Mouse (Mus musculus): ENCODE data around the gene Dpf1.

Gene Dpf1

DNA sequence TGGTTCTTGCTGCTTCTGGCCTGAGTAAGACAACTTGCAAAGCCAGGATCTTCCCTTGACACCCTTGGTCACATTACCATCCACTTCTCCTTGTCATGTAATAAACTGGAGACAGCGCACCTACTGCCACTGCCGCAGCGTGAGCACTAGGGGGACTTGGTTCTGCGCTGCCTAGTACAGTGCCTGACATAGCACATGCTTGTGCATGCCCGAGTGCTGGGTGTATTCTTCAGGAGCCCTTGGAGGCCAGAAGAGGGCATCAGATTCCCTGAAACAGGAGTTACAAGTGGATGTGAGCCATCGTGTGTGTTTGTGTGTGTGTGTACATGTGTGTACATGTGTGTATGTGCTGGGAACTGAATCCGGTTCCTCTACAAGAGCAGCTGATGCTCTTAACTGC, 16.3 kb upstream of the Dpf1 start:
- in situ Hi-C loops (cut with MboI; ENCODE audit: unreplicated experiment in 2 of 2), result loop anchor here in 1 of 2 experiments (5.0 kb wide), 1 partner anchor 160 kb away; the partner anchor contains the start of gene Ryr1

DNA sequence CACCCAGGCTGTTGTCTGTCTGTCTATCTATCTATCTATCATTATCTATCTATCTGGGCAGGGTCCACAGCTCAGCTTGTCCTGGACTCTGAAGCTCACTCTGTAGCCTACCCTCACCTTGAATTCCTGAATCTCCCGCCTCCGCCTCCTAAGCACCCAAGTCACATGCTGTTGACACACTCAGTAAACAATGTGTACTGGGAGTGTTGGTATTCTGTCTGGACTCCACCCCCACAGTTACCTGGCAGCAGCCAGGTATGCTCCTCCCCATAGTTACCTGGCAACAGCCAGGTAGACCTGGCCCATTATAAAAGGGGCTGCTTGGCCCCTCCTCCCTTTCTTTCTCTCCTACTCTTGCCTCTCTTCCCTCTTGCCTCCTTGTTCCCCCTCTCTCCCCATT, 15.7 kb upstream of the Dpf1 start:
- in situ Hi-C loops (cut with MboI; ENCODE audit: unreplicated experiment in 2 of 2), result loop anchor here in 1 of 2 experiments (5.0 kb wide), 1 partner anchor 161 kb away; the partner anchor contains the start of gene Ryr1

DNA sequence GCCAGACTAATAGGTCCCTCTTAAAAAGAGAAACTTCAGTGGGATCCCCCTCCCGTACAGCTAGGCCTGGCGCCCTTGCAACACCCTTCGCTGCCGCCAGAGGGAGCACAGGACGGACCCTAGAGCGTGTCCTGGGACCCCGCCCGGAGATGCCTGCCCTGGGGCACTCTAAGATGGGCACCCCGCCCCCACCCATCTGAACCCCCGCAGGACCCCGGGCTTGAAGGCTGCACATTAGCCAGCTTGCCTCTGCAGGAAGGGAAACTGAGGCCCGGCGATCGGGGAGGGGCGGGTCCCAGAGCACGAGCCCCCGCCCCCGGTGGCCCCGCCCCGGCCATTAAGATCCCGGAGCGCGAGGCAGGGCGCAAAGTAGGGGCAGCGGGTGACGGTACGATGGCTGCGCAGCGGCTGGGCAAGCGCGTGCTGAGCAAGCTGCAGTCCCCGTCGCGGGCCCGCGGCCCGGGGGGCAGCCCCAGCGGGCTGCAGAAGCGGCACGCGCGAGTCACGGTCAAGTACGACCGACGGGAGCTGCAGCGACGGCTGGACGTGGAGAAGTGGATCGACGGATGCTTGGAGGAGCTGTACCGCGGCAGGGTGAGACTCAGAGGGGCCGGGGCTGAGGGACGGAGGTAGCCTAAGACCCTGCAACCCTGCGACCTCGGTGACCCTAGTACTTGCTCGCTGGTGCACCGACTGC, 14.7 kb upstream of the Dpf1 start, which contains the start of gene Ppp1r14a:
TSS of gene Ppp1r14a (plus strand) at position 367 of the 697 bp plus-strand sequence.
- in situ Hi-C loops (cut with MboI; ENCODE audit: unreplicated experiment in 2 of 2), result loop anchor here in 1 of 2 experiments (5.0 kb wide), 1 partner anchor 162 kb away; the partner anchor contains the start of gene Ryr1

DNA sequence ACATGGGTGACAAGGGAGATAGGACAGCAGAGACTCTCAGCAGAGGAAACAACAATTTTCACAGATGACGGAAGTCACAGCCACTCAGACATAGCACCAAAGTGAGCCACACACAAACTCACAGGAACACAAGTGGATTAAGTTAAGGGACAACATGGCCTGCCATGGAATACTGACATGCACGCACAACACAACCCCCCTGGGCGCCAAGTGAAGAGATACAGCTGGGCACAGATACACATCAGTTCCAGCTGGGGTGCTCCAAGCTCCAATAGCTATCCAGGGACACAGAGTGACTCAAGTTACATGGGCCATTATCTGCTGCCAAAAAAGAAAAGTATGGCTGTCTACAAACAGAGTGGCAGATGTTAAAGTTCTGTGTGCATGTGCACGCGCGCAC, 13.9 kb upstream of the Dpf1 start:
- in situ Hi-C loops (cut with MboI; ENCODE audit: unreplicated experiment in 2 of 2), result loop anchor here (5.0 to 10.0 kb wide), 4 partner anchors 43 to 238 kb away; partner anchors contain the start of genes 2200002D01Rik (in 2 of the 2) and Ryr1 (in 1 of the 2)

DNA sequence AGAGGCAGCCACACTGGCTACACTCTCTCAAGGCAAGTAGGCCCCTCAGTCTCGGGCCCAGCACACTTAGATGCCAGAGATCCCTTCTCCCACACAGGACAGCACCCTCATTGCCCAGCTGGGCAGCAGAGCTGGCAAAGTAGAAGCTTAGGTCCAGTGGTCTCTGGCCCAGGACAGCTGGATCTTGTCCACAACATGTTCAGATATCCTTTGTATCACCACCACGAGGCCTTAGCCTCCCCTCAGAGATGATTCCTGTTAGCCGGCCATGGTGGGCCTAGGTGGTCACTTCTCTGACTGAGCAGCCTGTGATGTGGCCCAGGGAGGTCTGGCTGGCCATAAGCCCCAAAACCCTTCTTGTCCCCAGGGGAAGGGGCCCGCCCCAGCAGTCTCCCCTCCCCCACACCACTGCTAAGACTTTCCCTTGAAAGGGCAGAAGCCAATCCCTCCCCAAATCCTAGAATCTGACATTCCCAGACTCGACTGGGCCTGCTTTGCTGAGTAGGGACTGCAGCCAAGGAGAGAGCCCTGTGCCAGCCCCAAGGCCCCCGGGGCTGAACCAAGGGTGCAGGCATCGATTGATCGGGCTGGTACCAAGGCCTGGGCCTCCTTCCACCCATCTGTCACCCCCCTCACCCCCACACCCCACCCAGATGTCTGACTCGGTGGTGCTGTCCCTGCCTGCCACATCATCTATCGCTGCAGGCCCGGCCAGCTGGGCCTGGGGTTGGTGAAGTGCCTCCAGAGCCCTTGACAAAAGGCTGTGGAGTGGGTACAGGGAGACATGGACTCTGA, 12.9 kb upstream of the Dpf1 start:
- in situ Hi-C loops (cut with MboI; ENCODE audit: unreplicated experiment in 2 of 2), result loop anchor here (5.0 to 10.0 kb wide), 3 partner anchors 44 to 239 kb away; partner anchors contain the start of gene 2200002D01Rik (in 2 of the 2)

GRCm38 (mm10) chr7:29291616-29292457, 11.9 kb upstream of the Dpf1 start:
- in situ Hi-C loops (cut with MboI; ENCODE audit: unreplicated experiment in 2 of 2), result loop anchor here (5.0 to 10.0 kb wide), 3 partner anchors 45 to 240 kb away; partner anchors contain the start of gene 2200002D01Rik (in 2 of the 2)

DNA sequence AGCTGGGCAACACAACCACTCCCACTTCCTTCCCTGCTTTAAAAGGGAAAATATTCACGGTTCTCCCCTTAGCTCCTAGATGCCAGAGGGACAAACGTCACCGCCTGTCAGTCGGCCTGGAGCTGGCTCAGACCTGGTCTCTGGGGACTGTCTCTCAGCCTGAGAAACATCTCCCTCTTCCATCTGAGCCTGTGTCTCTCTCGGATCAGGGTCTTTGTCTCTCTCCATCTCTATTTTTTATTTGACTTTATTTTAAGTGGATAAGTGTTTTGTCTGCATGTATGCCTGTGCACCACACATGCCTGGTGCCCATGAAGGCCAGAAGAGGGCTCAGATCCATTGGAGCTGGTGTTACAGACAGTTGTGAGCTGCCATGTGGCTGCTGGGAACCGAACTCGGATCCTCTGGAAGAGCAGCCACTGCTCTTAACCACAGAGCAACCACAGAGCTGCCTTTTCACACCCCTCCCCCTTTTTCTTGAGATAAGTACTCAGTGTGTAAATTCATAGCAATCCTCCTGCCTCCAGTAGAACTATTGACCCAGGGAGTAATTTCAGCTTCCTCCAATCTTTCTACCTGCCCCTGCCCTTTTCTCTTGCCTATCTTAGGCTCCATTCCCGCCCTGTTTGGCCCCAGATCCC, 11.2 kb upstream of the Dpf1 start:
- in situ Hi-C loops (cut with MboI; ENCODE audit: unreplicated experiment in 2 of 2), result loop anchor here (5.0 to 10.0 kb wide), 3 partner anchors 45 to 240 kb away; partner anchors contain the start of gene 2200002D01Rik (in 2 of the 2)

- in situ Hi-C loops (cut with MboI; ENCODE audit: unreplicated experiment in 2 of 2), result loop anchor here (5.0 to 10.0 kb wide), 3 partner anchors 46 to 241 kb away; partner anchors contain the start of gene 2200002D01Rik (in 2 of the 2)
These were observed 10.4 kb upstream of the Dpf1 start for GRCm38 (mm10) chr7:29293131-29294065.

- in situ Hi-C loops (cut with MboI; ENCODE audit: unreplicated experiment in 2 of 2), result loop anchor here (5.0 to 10.0 kb wide), 3 partner anchors 47 to 242 kb away; partner anchors contain the start of gene 2200002D01Rik (in 2 of the 2)
These were observed 9.5 kb upstream of the Dpf1 start for GRCm38 (mm10) chr7:29294111-29294761.

DNA sequence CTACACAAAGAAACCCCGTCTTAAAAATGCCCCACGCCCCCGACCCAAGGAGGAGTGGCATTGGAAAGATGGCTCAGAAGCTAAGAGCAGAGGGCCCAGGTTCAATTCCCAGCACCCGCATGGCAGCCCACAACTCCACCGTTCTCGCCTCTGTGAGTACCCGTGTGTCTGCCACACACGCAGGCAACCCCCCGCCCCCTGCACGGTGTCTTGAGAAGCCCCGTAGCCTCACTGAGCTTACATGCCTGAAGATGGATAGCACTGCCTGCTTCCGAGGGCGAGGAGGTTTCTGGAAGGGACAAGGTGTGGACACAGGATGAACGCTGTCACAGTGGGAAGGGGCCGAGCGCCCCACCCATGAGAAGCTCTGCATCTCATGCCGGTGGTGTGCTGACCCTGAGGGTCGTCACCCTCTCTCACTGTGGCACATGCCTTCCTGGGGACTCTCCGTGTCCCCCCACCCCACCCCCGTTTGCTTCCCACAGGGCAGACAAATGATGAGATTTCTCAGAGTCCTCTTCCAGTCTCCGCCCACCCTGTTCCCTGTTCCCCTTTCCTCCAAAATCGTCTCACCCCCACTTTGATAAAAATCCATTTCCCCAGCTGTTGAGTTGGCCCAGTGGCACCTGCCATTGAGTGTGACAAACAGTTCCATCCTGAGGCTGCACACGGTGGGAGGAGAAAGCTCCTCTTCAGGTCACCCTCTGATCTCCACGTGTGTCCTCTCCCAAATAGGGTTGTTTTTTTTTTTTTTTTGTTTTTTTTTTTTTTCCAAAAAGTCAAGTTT, 7.7 kb upstream of the Dpf1 start:
- in situ Hi-C loops (cut with MboI; ENCODE audit: unreplicated experiment in 2 of 2), result loop anchor here in 1 of 2 experiments (10.0 kb wide), 1 partner anchor 241 kb away; no protein-coding TSS in a partner anchor

DNA sequence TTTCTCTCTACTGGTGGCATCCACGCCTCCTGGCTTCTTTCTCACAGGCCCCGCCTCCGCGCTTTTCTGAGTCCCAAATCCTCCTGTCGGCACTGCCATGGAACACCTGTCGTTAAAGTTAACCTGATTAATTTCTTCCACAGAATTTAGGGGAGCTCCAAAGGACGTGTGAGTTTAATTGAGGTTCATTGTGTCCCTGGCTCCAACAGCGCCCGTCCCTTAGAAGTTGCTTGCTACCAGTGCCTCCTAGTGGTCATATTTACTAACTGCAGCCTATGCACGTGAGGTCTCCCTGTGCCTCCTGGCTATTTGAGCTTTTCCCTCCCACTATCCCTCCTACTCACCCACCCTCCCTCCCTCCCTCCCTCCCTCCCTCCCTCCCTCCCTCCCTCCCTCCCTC, 6.8 kb upstream of the Dpf1 start:
- in situ Hi-C loops (cut with MboI; ENCODE audit: unreplicated experiment in 2 of 2), result loop anchor here in 1 of 2 experiments (10.0 kb wide), 1 partner anchor 242 kb away; no protein-coding TSS in a partner anchor

DNA sequence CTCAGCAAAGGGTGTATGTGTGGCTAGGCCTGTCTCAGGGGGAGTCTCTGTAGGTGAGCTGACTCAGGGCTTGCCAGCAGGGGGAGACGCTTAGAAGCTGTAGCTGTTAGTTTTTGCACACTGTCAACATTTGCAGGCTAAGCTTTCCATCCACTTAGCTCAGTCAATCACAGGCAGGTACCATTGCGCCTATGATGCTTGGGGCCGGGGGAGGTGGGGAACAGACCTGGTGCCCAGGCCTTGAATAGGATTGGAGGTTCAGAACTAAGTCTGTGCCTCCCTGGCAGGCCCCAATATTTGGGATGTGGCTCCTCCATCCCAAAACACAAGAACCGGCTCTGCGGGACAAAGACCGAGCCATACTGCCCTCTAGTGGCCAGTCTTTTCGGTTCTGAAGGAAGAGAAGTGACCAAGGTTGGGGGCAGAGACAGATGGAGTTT, 2.6 kb upstream of the Dpf1 start:
- in situ Hi-C loops (cut with MboI; ENCODE audit: unreplicated experiment in 2 of 2), result loop anchor here (5.0 to 25.0 kb wide), 3 partner anchors 174 to 539 kb away; partner anchors contain the start of genes Ccer2 (in 1 of the 2), Nfkbib (in 1 of the 2), Ryr1 (in 1 of the 2) and Sirt2 (in 1 of the 2)

- in situ Hi-C loops (cut with MboI; ENCODE audit: unreplicated experiment in 2 of 2), result loop anchor here (5.0 to 25.0 kb wide), 3 partner anchors 175 to 540 kb away; partner anchors contain the start of genes Ccer2 (in 1 of the 2), Nfkbib (in 1 of the 2), Ryr1 (in 1 of the 2) and Sirt2 (in 1 of the 2)
These were observed 1.1 kb upstream of the Dpf1 start for GRCm38 (mm10) chr7:29302641-29303040.

- in situ Hi-C loops (cut with MboI; ENCODE audit: unreplicated experiment in 2 of 2), result loop anchor here (5.0 to 25.0 kb wide), 3 partner anchors 177 to 542 kb away; partner anchors contain the start of genes Ccer2 (in 1 of the 2), Nfkbib (in 1 of the 2), Ryr1 (in 1 of the 2) and Sirt2 (in 1 of the 2)
These were observed 912 bp downstream of the Dpf1 start for GRCm38 (mm10) chr7:29304463-29305262.

DNA sequence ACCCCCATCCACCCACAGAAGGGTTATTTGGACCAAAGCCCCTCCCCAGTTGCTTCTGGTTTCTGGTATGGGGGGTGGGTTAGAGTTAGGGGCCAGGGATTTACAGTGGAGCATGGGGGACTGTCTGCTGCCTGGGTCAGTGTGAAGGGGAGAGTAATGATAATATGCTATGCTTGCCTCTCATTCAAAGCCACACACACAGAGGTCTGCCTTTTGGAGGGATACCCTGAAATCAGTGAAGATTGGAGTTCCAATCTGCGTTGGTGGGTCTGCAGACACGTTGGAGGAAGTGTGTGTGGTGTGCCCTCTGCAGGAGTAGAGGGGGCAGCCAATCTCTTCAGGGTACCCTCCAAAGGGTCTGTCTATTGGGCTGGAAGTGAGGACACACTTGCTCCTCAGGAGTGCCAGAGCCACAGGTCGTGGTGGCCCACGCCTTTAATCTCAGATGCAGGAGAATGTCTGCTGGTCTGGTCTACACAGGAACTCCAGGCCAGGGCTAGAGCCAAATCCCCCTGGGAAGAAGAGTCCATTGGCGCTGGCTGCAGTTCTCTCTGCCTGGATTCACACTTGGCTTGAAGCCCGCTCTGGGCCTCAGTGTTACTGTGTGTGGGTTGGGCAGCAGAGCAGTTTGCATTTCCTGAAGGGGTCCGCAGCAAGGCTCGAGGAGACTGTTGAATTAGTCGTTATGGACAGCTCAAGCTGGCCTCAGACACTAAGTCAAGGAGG, 1.7 kb downstream of the Dpf1 start:
- in situ Hi-C loops (cut with MboI; ENCODE audit: unreplicated experiment in 2 of 2), result loop anchor here in 1 of 2 experiments (25.0 kb wide), 1 partner anchor 543 kb away; the partner anchor contains the start of genes Ccer2, Nfkbib and Sirt2

Data from v-Abl transformed pro-B cells (cell line).